Mouse (Mus musculus) c-Kit-positive CD71-positive TER-119-positive erythroid progenitor cells, embryonic 14.5 days (primary cell): Measurements from ENCODE around the gene Gm20388.

Experiments
- DNase-seq: peaks from one replicate; pipeline ENCODE4 v3.0.0-alpha.2; 2013; ENCODE audit warnings: low spot score

Gm20388 gene

DNA sequence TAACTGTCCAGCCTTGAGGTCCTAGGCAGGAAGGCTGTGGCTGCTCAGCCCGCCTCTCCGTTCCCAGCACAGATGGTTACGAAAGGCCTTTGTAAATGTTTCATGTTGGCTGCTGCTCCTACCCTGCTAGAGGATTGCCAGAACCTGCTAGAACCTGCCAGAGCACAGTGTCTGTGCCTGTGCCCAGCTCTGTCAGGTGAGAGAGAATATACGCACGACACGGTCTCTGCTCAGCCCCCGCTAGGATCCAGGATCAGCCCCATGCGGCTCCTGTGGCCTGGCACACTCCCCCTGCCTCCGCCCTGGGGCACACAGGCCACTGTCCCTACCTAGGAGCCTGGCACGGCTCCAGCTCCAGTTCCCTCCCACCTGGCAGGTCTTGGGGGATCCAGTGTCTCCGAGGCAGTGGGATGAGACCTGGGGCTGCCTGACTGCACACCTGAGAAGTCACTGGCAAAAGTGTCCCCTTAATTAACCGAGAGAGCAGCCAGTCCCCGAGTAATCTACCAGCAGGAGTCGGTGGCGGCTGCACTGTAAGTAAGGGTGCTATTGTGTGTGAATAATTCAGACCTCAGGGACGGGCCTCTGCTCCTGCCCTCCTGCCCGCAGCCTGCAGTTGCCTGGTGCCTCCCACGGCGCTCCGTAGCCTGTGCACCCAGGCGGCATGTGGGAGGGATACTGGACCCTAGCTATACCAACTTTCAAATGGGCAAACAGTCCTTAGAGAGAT lies 527.2 kb downstream of the Gm20388 start:
- no peak for DNase-seq

DNA sequence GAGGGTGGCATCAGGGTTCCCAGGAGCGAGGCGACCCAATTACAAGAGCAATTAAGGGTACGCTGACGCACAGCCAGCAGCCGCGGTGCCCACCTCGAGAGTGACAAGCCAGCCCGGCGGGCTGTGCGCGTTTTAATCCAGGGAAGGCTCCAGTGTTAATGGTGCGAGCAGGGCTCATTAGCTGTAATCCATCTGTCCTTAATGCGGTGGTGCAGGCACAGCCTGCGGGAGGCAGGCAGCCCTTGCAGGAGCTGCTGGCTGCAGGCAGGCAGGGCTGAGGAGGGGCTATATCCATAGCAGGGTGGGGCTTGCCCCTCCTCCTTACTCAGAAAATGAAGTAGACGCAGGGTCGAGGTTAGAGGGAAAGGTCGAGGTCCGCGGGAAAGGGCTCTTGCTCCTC lies 528.7 kb downstream of the Gm20388 start:
- DNase-seq: no peak

DNA sequence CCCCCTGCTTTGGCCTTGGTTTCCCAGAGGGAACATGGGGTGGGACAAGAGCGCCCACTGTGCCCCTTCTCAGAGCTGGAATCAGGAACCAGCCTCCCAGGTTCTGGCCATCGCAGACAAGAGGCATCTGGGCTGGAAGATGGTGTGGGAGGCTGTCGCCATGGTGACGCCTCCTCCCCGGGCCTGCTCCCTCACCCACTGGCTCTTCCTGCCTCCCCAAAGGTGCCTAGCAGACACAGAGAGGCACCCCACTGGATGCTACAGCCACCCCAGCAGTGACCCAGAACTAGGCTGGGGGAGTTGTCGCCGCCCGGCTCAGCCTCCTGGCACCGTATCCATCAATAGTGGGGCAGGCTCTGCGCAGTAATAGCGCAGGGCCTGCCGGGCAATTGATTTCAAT lies 530.1 kb downstream of the Gm20388 start:
- DNase-seq: no peak

GRCm38 (mm10) chr8:120441637-120442036 lies 531.0 kb downstream of the Gm20388 start:
- no peak for DNase-seq

- DNase-seq: no peak
Measured at GRCm38 (mm10) chr8:120442306-120443003, 531.8 kb downstream of the Gm20388 start.

- no peak for DNase-seq
Measured at GRCm38 (mm10) chr8:120445249-120445648, 534.6 kb downstream of the Gm20388 start.

DNA sequence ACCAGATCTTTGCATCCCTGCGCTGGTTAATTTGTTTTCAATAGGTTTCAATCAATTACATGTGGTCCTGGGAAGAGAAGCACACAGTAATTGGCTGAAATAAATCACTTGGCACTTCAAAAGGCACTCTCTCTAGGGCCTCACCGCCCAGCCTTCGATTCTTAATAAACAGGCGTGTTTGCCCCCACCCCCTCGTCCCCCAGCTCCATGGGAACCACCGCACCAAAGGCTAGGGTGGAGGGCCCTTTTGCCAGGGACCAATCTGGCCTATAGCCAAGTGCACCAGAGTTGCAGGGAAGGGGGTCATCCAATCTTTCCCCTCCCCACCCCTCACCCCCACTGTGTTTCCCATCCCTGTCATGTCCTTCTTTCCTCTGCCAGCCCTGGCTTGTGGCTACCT lies 537.5 kb downstream of the Gm20388 start:
- DNase-seq: no peak

- DNase-seq: no peak
Measured at GRCm38 (mm10) chr8:120449139-120449538, 538.5 kb downstream of the Gm20388 start.

DNA sequence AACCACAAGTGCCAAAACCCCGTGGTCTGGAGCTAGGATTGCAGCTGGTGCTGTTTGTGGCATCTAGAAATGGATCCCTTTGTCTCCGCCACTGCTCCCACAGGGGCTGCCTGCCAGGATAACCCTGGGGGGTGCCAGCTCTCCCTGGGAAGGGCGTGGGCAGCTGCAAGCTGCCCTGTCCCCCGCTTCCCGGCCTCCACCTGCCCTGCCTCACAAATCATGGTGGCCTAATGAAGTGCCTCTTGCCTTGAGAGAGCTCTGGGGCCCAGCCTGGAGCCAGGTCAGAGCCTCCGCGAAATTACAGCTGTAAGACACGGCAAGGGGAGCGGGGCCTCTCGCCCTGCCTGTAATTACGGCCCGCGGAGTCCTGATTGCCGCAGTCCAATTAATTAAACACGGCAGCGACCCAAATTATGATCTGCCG lies 539.0 kb downstream of the Gm20388 start:
- DNase-seq: no peak

- no peak for DNase-seq
Measured at GRCm38 (mm10) chr8:120452111-120452510, 541.5 kb downstream of the Gm20388 start.

DNA sequence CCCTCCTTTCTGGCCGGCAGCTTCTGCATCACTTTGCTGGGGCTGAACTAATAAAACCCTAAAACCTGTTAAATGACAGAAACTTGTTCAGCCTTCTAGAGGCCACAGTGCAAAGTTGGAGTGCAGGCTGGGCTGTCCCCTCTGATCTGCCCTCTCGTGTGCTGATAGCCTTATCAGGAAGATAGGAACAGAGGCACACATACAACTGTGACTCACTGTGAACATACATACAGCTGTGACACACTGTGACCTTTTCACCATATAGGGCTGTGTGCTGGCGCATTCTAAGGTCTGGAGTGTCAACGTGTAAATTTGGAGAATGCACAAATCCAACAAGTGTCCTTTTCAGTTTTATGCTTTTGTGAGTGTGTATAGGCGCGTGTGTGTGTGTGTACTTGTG lies 543.8 kb downstream of the Gm20388 start:
- no peak for DNase-seq

DNA sequence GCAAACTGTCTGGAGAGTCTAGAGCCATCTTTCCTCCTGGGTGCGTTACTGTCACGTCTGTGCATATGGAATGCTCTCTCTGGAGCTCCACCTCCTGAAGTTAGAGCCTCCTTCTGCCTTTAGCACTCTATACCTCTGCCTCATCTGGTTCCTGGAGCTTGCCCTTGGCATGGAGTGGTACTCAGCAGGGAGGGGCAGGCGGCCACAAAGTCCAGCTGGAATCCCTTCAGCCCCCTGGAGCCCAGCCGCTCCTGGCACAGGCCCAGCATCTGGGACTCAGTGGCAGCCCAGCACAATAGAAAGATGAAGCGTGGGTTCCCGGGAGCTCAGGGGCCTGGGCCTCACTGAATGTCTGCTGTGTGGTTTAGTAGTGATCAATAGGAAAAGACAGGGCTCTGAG lies 549.7 kb downstream of the Gm20388 start:
- DNase-seq: no peak

DNA sequence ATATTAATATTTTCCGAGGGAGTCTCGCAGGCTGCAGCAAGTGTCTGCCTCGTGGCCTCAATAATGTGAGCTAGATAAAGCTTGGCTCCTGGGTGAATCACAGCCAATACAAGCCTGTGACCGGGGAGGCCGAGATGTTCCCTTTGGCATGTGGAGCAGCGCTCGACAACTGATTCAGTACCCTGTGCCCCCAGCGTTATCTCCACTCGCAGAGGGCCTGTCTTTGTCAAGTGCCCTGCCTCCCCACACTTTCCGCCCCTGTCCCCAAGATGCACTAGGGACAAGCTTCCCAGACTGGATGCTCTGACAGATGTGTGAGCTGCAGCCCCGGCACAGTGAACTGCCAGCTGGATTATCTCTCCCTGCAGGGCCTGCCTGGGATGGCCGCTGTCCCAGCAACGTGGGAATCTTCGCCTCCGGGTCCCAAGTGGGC lies 551.5 kb downstream of the Gm20388 start:
- DNase-seq: no peak

- no peak for DNase-seq
Measured at GRCm38 (mm10) chr8:120462611-120463010, 552.0 kb downstream of the Gm20388 start.

DNA sequence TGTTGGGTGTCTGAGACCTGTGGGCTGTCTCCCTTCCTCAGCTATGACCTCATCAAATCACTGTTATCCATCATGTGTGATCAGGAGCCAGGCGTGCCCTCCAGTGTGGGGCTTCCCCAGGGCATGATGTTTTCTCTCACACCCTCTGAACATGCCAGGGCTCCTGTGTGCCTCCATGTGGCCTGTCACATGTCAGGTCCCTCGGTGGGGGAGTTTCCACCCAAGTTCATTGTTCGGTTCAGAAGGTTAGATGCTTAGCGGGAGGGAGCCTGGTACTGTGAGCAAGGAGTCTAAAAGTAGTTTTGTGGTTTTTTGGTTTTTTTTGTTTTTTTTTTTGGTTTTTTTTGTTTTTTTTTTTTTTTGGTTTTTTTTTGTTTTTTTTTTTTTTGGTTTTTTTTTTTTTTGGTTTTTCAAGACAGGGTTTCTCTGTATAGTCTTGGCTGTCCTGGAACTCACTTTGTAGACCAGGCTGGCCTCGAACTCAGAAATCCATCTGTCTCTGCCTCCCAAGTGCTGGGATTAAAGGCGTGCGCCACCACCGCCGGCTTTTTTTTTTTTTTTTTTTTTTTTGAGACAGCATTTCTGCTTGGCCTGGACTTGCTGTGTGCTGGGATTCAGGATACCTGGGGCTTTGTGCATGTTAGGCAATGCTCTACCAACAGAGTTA lies 553.4 kb downstream of the Gm20388 start:
- no peak for DNase-seq

GRCm38 (mm10) chr8:120464585-120464937 lies 553.9 kb downstream of the Gm20388 start:
- no peak for DNase-seq

GRCm38 (mm10) chr8:120465710-120466109 lies 555.1 kb downstream of the Gm20388 start:
- DNase-seq: no peak

GRCm38 (mm10) chr8:120466266-120466665 lies 555.6 kb downstream of the Gm20388 start:
- DNase-seq: no peak

GRCm38 (mm10) chr8:120467598-120467997 lies 557.0 kb downstream of the Gm20388 start:
- DNase-seq: no peak

DNA sequence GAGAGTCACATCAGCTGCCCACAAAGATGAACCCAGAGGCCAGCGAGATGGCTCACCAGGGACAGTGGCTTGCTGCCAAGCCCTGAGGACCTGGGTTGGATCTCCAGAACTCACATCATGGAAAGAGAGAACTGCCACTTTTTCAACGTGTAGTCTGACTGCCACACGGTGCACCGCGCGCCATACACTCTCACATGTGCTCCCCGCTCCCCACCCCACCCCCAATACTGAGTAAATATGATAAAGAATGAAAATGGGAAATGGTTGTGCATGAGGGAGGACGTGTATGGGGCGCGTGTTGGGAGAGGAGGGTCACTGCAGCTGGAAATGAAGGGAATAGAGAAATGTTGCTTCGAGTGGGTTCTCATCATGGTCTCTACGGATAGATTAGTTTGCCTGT lies 559.5 kb downstream of the Gm20388 start:
- DNase-seq: no peak

DNA sequence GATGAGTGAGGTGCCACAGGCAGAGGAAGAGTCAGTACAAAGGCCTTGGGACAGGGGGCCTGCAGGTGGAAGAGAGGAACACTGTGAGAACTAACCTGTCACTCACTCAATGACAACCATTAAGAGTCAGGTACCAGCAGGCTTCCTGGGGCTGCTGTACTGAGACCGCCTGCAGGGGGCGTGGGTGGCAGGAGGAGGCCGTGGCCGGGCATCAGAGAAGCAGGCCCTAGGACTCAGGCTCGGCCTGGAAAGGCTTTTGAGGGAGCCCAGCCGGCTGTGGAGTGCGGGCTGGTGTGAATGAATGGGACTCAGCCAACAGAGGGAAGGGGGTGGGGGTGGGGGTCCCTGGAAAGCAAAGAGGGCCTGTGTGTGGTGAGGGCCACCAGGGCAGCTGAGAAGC lies 560.5 kb downstream of the Gm20388 start:
- peak; percentile 61 for DNase-seq

GRCm38 (mm10) chr8:120471752-120472151 lies 561.1 kb downstream of the Gm20388 start:
- no peak for DNase-seq

- no peak for DNase-seq
Measured at GRCm38 (mm10) chr8:120472230-120472629, 561.6 kb downstream of the Gm20388 start.
